Mouse (Mus musculus) intestine, postnatal 0 days (tissue): ENCODE results near the gene Ush1g. TPM values are rescaled to one million over a fixed set of nuclear protein-coding genes. Genes with fewer than 3 reads are reported as not detected.

Source experiments
- ATAC-seq: fragments of 200-750 bp; cut with Nextera tagmentation; 2 replicates; pipeline ENCODE4 v1.8.0; 2017; ENCODE audit warnings: mild to moderate bottlenecking, moderate TSS enrichment, moderate library complexity
- H3K27ac ChIP-seq: fragments of 300-500 bp; sonication (generic); 2 replicates; pipeline ENCODE4 v1.5.1; 2014; ENCODE audit warnings: mild to moderate bottlenecking, low read depth, low read length, moderate library complexity
- H3K27me3 ChIP-seq: fragments of 300-500 bp; sonication (generic); replicated peaks from 2 replicates; pipeline ENCODE4 v1.6.1; 2014; ENCODE audit warnings: low read length, mixed read lengths; ENCODE audit not compliant: control insufficient read depth, insufficient read depth
- H3K36me3 ChIP-seq: fragments of 300-500 bp; sonication (generic); 2 replicates; pipeline ENCODE4 v1.6.1; 2014; ENCODE audit warnings: mild to moderate bottlenecking, moderate library complexity; ENCODE audit not compliant: control insufficient read depth, insufficient read depth
- H3K4me1 ChIP-seq: fragments of 300-500 bp; sonication (generic); replicated peaks from 2 replicates; pipeline ENCODE4 v1.6.1; 2014; ENCODE audit warnings: antibody characterized with exemption, low read length, mixed read lengths; ENCODE audit not compliant: control insufficient read depth, insufficient read depth
- H3K4me2 ChIP-seq: fragments of 300-500 bp; sonication (generic); replicated peaks from 2 replicates; pipeline ENCODE4 v1.6.1; 2014; ENCODE audit warnings: low read depth, mild to moderate bottlenecking, moderate library complexity
- H3K4me3 ChIP-seq: fragments of 300-500 bp; sonication (generic); 2 replicates; pipeline ENCODE4 v1.5.1; 2014; ENCODE audit warnings: low read depth, low read length
- H3K9ac ChIP-seq: fragments of 300-500 bp; sonication (generic); 2 replicates; pipeline ENCODE4 v1.6.1; 2014; ENCODE audit warnings: mild to moderate bottlenecking, low read depth, low read length
- H3K9me3 ChIP-seq: fragments of 300-500 bp; sonication (generic); 2 replicates; pipeline ENCODE4 v1.6.1; 2016; ENCODE audit warnings: mixed run types; ENCODE audit not compliant: control insufficient read depth
- CTCF ChIP-seq: sonication (generic); IDR thresholded peaks from 2 replicates; pipeline ENCODE4 v1.5.1; 2016; ENCODE audit warnings: low read depth, mild to moderate bottlenecking, control low read depth, antibody characterized with exemption, moderate library complexity
- WGBS: fragments of 180-500 bp; shearing (Covaris S2); extraction: QIAGEN DNeasy Blood & Tissue Kit; methylation state at CpG from one replicate; pipeline ENCODE4 v1.1.7; 2014; 5-methylcytosine and 5-hydroxymethylcytosine counted together
- polyA plus RNA-seq: library from polyadenylated mRNA; unstranded; fragments of >200 nt; fragmentation: Nextera tagmentation; extraction: Ambion mirVana; gene quantifications from 2 replicates; pipeline ENCODE4 v1.2.1, GENCODE M21; 2015

Gene Ush1g
- polyA plus RNA-seq, 1 experiment from 2014 or later, result 0.09 TPM

DNA sequence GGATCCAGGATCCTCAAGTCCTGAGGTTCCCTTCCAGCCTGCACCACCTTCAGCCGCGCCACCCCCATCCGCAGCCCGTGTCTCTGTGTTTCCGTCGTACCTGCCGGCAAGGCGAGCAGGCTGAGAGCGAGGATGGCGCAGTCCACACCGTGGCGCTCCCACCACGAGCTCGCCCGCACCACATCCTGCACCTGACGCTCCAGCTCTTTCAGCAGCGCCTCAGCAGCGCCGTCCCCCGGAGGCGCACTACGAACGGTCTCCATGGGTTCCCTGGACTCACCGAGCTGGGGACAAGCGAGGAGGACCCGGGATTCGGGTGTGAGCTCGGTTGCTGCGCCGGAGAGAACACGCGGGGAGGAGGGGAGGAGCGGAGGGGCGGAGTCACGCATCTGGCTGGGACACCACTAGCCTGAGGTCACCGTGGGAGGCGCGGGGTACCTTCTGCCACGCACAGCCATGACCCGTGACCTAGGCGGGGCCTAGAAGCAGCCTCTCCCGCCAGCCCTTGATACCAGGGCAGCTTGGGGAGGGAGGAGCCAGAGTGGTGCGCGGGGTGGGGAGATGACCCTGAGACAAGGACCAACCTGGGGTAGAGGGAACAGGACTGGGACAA, 24.5 kb downstream of the Ush1g start, which contains the start of gene Fads6:
Fads6 (minus strand) TSS at position 450 of the 613 bp plus-strand sequence.
- H3K36me3 ChIP-seq, result no peaks in the 10 kb centered on the region
- H3K9me3 ChIP-seq, result no peaks in the 10 kb centered on the region
- peak within 1 kb of the TSS; percentile 40 for H3K4me3 ChIP-seq
- peak within 1 kb of the TSS; percentile 87 for H3K4me2 ChIP-seq
- peak within 1 kb of the TSS; percentile 37 for H3K9ac ChIP-seq
- peaks cover 3% of the 10 kb centered on the region; the same call in 1 of the 2 replicates for H3K4me1 ChIP-seq
- H3K27ac ChIP-seq, result no peak within 1 kb of the TSS
- peak; percentile 77 for TF ChIP-seq CTCF
- H3K27me3 ChIP-seq, result no peaks in the 10 kb centered on the region
- peak; percentile 46 for ATAC-seq
- under 1% methylated on average over 44 of the region's 44 CpGs for WGBS

DNA sequence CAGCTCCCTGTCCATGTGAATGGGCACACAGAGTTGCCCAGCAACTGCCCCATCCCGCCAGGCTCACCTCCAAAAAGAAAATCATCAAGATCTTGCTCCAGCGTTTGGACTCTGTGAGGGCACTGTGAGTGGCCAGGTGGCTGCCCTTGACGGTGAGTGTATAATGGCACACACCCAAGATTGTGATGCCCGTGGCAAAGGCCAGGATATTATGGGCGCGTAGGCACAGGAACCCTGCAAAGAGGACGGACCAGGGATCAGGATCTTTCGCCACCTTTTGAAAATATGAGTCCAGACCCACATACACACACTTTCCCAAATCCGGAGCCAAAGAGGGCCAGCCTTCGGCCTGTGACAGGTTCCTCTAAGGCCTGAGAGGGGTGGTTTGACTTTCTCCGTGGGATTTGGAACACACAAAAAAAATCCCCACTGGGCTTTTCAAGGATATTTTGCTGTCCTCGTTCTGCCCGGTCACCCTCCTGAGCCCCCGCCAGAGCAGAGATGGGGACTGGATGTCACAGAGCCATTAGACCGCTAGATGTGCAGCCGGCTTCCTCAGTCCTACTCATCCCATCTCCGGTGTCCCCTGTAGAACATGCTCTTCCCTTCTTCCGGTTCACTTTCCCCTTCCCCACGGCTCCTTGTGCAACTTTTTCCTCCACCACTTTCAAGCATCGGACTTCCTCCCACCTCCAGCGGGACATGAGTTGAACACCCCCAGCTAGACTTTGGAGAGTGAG, 25.2 kb downstream of the Ush1g start:
- Histone ChIP-seq H3K9me3 (no peaks in the 10 kb centered on the region), H3K4me1 (peaks cover 3% of the 10 kb centered on the region; the same call in 1 of the 2 replicates), H3K4me3 (peak overlapping the region; percentile 40), H3K9ac (no peak overlapping the region), H3K36me3 (no peaks in the 10 kb centered on the region), H3K4me2 (peak overlapping the region; percentile 87), H3K27me3 (no peaks in the 10 kb centered on the region), H3K27ac (no peak overlapping the region)
- WGBS, result 47% methylated on average over 21 of the region's 21 CpGs
- no peak for ATAC-seq
- TF ChIP-seq CTCF, result no peak

DNA sequence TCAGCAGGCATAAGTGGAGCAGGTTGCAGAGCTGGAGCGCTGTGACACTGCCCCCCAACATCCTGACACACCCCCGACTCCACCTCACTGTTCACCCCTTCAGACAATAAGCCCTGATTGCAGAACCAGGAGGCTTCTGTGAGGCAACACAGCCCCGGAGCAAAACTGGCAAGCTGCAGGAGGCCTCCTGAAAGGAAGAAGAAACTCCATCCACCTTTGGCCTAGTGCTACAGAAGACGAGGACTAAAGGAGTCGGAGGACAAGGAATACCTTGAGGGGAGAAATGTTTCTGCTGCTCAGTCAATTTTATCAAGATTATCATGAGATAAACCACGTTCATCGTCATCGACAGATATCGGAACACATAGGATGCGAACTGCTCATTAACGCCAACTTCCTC, 25.9 kb downstream of the Ush1g start:
- ATAC-seq, result no peak
- H3K27me3 ChIP-seq, result no peaks in the 10 kb centered on the region
- H3K9ac ChIP-seq, result no peak overlapping the region
- H3K4me2 ChIP-seq, result no peak overlapping the region
- WGBS, result 82% methylated on average over 11 of the region's 11 CpGs
- no peak overlapping the region for H3K4me3 ChIP-seq
- no peaks in the 10 kb centered on the region for H3K9me3 ChIP-seq
- no peak for TF ChIP-seq CTCF
- no peak overlapping the region for H3K27ac ChIP-seq
- H3K36me3 ChIP-seq, result no peaks in the 10 kb centered on the region
- peaks cover 3% of the 10 kb centered on the region; the same call in 1 of the 2 replicates for H3K4me1 ChIP-seq

DNA sequence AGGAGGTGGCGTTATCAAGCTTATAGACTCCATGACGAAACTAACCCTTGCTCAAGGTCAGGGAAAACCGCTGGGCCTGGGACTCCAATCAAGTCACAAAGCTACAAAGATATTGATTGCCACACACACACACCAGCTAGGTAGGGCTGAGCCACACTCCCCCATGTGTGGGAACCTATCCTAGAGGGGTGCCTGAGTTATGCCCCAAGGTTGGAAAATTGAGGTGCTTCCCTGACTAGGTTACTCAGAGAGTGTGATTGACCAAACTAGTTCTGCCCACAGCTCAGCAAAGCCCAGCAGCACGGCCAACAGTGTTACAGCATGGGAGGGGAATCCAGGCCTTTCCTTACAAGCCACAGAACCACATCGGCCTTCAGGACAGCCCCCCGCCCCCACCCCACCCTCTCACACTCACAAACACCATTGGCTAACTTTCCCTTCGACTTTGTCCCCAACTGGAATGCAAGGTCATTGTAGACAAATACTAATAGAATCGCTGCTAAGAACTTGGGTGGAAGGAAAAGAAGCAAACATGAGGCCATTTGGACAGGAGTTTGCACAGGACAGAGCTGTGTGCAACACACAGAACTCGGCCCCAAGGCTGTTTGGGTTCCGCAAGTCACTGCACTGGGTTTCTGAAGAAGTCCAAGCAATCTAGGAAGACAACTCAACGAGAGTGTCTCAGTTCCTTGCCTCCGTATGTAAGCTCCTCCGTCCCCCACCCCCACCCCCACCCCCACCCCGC, 29.0 kb downstream of the Ush1g start:
- Histone ChIP-seq H3K4me3 (no peak overlapping the region), H3K4me2 (no peak overlapping the region), H3K9me3 (no peaks in the 10 kb centered on the region), H3K27ac (peak overlapping the region; percentile 54; the same call in 1 of the 2 replicates), H3K9ac (no peak overlapping the region), H3K36me3 (no peaks in the 10 kb centered on the region), H3K4me1 (peaks cover 3% of the 10 kb centered on the region; the same call in 1 of the 2 replicates), H3K27me3 (no peaks in the 10 kb centered on the region)
- peak; percentile 48; the same call in 1 of the 2 replicates for ATAC-seq
- WGBS, result 37% methylated on average over 14 of the region's 14 CpGs
- no peak for TF ChIP-seq CTCF

DNA sequence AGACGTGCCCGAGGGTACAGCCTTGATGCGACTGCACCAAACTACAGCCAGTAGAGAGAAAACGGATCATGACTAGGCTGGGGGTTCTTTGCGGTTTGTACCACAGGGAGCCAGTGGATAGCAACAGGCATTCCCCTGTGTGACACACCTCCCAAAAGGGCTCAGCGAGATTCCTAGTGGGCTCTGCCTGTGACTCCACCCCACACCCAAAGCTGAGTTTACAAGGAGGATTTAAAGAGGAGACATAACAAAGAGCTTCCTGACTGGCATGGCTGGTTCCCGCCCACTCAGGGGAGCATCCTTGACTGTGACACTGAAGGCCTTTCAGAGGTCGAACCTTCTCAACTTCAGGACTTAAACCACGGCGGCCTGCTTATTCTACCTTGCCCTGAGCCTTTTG, 30.3 kb downstream of the Ush1g start:
- no peaks in the 10 kb centered on the region for H3K9me3 ChIP-seq
- H3K27ac ChIP-seq, result no peak overlapping the region
- no peak overlapping the region for H3K4me3 ChIP-seq
- no peak overlapping the region for H3K4me2 ChIP-seq
- no peak overlapping the region for H3K9ac ChIP-seq
- 73% methylated on average over 10 of the region's 10 CpGs for WGBS
- H3K4me1 ChIP-seq, result 0 out of 2 replicates have a peak, but pooled peaks cover 3% of the 10 kb centered on the region
- no peaks in the 10 kb centered on the region for H3K27me3 ChIP-seq
- no peak for ATAC-seq
- no peaks in the 10 kb centered on the region for H3K36me3 ChIP-seq
- TF ChIP-seq CTCF, result no peak

DNA sequence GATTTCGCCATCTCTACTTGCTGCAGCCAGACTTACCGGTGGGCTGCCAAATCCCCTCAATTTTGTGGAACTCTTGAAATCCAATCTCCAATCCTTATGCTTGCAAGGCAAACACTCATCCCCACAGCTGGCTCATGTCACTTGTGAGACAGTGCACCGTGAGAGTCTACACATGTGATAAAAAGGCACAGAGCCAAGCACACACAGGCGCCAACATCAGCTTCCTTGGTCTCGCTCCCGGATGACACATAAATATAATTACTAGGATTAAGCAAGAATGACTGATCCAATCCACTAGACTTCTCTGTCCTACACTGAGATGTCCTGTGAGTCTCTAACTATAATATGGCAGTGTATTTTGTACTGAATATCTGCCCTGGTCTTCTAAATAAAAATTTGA, 30.9 kb downstream of the Ush1g start:
- 0 out of 2 replicates have a peak, but pooled peaks cover 3% of the 10 kb centered on the region for H3K4me1 ChIP-seq
- H3K9ac ChIP-seq, result no peak overlapping the region
- H3K4me3 ChIP-seq, result no peak overlapping the region
- ATAC-seq, result no peak
- WGBS, result 51% methylated on average over 6 of the region's 6 CpGs
- H3K36me3 ChIP-seq, result no peaks in the 10 kb centered on the region
- H3K9me3 ChIP-seq, result no peaks in the 10 kb centered on the region
- no peaks in the 10 kb centered on the region for H3K27me3 ChIP-seq
- TF ChIP-seq CTCF, result no peak
- H3K4me2 ChIP-seq, result no peak overlapping the region
- no peak overlapping the region for H3K27ac ChIP-seq
